Mouse (Mus musculus) cerebral cortex, adult 2 months (tissue): ENCODE measurements around the gene Sh2b3.

ENCODE experiments used
- WGBS: fragments of 180-500 bp; shearing (Covaris S2); methylation state at CpG from one replicate; pipeline ENCODE4 v1.1.7; 2018; 5-methylcytosine and 5-hydroxymethylcytosine counted together

Gene Sh2b3

DNA sequence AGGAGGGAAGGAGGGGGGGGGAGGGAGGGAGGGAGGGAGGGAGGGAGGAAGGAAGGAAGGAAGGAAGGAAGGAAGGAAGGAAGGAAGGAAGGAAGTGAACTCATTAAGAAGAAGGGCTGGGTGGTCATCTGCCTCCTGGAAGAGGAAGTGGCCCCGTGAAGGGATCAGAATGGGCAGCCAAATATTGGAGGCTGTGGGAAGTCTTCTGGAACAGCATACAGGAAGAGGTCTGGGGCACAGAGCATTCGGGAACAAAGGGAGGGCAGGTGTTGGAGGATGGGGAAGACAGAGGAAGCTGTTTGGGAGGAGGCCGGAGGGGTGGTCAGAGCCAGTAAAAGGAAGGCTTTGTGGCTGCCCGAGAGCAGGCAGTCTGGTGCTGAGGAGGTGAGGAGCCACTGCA lies 7.9 kb upstream of the Sh2b3 start:
- WGBS: 39% methylated on average over 4 of the region's 4 CpGs

DNA sequence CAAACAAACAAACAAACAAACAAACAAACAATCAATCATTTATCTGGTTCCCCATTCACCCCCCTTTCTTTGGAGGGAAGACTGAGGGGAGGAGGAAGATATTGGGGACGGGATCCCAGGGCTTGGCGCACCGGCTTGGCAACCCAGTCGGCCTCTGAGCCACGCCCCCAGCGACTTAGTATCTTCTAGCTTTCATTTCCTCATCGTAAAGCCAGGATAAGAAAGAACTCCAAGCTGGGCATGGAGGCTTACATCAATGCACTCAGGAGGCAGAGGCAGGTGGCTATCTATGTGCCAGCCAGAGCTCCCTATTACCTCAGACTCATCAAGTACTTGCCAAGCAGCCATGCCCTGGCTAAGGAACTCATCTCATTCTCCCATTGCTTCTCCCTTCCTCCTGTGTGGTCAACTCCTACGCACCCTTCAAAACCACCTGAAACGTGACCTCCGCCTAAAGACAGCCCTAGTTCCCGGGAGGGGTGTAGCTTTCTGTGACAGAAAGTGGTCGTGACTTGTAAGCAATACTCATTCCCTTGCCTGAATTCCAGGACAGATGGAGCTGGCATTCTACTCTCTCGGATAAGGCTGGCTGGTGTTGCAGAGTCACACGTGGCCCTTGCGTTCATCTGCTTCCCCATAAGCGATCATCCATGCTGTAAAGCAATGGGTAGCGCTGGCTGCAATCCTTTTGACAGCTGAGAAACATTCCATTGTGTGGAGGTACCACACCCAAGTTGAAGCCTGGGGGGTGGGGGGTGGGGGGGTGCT lies 5.9 kb upstream of the Sh2b3 start:
- WGBS: 14% methylated on average over 17 of the region's 17 CpGs

DNA sequence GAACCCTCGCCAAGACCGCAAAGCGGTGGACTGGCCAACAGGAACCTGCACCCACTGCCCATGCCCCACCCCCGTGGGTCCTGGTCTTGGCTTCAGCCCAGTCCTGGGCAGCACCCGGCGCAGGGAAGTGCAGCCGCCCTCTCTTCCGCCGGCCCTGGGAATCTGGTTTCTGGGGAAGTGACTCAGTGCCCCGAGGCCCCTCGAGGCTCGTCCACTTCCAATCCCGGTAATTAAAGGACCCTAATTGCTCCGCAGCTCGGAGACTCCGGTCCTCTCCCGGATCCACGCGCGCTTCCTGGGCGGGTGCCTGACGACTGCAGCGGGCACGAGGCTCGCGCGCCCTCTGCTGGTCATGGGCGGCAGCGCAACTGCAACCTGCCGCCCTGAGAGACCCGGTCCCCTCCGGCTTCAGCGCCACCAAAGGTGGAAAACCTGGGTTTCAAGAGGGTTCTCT lies 5.2 kb upstream of the Sh2b3 start:
- under 1% methylated on average over 33 of the region's 33 CpGs for whole genome bisulfite sequencing

DNA sequence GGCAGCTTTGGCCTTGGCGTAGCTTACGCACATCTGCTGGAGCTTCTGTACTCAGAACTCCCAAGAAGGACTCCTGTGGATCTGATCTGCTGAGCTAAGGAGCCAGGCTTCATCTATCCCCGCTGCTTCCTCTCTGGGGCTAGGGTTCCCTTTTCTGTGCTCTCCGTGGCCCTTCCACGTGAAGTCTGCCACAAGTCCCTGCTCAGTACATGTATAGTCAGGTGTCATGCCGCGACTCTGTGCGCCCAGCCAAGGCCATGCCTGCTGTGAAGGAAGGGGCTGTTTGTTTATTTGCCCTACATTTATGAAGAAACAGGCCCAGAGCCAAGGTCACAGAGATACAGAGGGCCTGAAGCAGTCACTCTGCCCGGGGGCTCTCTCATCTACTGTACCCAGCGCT lies 4.5 kb upstream of the Sh2b3 start:
- WGBS: 51% methylated on average over 10 of the region's 10 CpGs

DNA sequence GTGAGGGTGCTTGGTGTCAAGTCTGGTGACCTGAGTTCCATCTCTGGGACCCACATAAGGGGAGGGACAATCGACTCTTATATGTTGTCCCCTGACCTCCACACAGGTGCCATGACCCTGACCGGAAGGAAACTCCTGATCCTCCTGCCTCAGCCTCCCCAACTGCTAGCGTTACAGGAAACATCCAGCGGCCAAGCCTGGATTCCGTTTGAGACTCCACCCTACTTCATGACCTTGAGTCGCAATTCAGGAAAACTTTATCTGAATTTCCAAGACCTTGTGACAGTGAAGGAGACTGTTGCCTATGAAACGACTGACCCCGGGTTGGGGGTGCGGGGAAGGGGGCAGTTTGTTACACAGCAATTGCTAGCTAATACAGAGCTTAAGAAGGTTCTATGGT lies 4.1 kb upstream of the Sh2b3 start:
- WGBS: 88% methylated on average over 9 of the region's 9 CpGs

DNA sequence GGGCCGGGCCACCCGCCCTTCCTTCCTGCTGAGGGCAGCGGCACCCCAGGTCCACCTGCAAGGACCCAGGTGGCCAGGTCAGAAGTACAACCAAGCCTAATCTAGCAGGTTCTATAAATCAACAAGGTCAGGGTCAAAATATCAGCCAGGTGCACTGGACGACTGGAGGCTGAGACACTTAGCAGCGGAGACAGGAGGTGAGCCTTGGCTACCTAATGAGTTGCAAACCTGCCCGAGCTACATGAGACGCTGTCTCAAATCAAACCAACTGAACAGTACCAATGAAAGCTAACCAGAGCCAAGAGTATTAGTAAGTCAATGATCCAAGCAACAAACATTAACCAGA lies 1.7 kb upstream of the Sh2b3 start:
- 69% methylated on average over 7 of the region's 7 CpGs for WGBS

DNA sequence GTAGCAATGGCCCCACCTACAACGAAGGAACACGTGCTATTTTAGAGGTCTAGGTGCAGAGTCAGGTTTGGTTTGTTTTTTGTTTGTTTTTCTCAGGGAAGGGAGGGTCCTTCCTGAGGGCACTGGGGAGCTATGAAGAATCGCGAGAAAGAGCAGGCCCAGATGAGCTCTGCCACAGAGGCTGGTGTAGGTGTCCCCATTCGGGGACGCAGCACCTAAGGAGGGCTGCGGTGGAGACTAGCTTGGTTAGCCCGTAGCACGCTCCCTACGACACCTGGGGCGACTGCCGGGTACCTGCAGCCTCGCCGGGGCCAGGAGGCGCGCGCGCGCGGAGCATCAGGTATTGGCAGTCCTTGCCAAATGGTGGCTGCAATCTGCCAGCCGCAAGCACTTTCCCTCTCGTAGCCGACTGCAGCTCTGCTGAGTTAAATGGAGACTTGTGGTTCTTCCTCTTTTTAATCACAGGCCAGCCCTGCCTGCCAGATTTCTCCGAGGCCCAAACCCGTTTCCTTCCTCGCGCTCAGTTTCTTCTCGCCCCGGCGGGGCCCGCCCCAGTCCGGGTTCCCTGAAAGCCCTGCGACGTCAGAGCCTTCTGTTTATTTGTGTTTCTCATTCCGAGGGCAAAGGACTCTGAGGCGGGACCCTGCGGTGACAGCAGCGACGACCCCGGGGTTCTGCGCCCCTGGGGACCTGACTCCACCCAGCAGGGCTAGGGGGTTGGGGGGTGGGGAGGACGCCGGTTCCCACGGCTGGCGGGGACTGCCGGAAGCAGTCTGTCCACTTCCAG lies 1.1 kb upstream of the Sh2b3 start:
- 7% methylated on average over 46 of the region's 46 CpGs for WGBS

DNA sequence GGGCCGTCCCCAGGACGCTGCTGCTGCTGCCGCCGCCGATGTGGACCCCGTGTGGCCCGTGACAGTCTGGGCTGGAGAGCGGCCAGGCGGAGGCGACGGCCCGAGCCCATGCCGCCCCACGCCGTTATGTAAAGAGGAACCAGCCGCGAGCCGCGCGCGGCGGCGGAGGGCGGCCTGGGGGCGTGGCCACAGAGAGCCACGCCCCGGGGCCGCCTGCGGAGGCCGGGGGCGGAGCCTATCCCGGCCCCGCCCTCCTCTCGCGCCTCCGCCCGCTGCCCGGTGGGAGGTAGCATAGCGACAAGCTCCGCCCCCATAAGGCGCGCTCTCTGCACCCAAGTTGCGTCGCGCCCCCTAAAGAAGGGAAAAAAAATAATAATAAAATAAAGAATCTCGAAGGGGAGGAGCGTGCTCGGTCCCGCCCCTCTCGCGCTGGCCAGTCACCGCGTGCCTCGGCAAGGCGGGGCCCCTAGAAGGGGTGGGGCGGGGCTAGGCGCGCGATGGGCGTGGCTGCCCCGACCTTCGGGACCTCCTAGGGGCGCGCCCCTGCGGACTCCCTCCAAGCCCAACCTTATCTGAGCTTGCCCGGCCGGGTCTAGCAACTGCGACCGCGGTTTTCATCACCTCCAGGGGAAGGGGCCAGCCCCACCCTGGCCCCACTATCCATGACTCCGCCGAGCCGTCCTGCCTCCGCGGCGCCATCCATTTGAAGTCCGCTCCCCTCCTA lies 592 bp downstream of the Sh2b3 start:
- under 1% methylated on average over 75 of the region's 77 CpGs for WGBS

DNA sequence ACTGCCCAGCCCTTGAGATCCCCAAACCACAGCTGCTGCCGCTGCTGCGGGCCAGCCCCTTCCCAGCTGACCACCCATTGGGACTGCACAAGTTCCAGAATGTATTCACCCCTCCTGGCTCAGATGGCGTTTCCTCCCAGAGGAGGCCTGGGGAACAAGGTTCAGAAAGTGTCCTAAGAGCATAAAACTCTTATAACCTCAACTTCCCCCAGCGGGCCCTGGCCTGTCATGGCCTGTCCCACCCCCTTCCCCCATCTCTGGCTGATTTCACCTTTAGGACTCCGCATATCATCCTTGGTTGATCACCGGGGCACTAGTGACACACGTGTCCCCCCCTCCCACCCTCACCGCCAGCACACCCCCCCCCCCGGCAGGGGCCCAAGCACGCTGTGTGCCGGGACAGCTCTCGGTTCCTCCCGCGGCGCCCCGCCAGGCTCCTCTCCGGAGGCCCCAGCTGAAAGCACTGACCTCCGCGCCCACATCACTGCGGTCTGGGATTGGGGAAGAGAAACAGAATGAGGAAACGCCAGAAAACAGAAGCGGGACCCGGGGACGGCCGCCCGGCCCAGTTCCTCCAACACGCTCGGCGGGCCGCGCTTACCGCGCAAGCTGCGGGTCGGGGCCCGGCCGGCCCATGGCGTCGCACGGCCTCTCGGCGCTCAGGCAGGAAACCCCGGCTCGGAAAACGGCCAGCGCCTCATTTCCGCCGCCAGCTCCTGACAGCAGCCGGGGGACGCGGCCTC lies 1.3 kb downstream of the Sh2b3 start:
- WGBS: under 1% methylated on average over 51 of the region's 51 CpGs

DNA sequence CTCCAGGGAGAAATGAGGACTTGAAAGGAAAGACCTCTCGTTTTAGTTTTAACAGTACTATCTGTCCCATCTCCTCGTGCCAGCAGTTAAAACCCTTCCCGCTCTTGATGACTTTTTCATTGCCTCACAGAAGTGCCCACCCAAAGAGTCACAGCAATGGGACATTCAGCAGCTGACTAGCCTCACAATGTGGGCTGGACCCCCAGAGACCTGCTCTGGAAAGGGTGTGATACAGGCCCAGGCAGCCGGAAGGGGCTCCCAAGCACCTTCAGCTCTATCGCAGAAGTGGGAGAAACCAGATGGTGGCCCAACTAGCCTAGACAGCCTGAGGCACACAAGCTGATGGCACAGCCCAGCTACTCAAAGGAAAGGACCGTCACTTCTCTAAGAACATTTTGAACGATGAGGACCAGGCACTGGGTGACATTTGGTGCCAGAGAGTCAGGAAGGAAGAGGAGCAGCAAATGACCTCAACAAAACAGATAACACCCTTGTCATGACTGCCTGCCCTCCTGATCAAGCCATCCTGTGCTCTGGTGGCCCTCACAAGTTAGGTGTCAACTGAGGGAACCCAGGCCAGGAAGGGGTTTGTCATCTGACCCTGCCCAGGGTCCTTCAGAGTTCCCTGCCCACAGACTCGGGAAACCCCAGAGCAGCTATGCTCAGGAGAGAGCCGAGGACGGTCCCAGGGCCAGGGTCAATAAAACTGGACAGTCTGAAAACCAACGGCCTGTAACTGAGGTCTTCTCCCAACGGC lies 2.3 kb downstream of the Sh2b3 start:
- 43% methylated on average over 12 of the region's 12 CpGs for WGBS

DNA sequence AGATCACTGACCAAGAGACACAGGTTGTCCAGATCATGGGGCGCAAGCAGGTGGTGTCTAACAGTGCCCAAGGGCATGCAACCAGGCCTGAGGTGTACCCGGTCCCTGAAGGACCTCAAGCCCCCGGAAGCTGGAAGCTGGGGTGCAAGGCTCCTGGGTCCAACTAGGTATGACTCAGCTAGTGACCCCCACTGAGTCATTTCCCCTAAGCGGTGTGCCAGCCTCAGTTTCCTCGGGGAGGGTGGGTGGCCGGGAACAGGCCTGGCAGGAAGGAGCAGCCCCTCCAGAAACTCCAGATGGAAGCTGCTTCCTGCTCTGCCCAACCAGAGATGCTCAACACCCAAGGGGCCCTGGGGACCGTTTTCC lies 3.2 kb downstream of the Sh2b3 start:
- WGBS: 73% methylated on average over 7 of the region's 7 CpGs

DNA sequence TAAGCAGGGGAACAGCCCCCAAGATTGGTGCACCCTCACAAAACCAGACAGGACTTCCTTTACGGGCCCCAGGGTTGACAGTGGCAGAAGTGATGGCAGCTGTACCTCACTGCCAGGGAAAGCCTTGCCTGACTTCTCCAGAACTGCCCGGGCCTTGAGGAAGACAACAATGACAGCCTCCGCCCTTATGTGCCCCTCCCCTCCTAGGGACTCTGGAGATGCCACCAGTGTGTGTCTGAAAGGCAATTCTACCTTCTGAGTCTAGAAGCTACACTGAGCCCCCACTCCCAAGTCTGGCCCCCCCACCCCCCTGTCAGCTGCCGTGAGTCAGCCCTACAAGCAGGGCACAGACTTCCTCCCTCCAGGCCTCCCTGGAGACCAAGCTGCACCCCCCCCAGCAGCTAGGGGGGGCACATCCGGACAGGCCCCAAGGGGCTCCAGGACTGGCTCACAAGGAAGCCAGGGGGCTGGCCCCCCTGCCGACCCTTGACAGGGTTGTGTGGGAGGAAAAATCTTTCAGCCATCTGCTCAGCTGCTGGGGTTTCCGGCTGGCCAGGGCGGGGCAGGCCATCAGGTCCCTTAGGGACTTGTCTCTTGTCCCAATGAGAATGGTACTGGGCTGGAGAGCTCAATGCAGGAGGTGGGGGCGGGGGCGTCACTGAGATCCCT lies 3.7 kb downstream of the Sh2b3 start:
- WGBS: 46% methylated on average over 10 of the region's 10 CpGs

DNA sequence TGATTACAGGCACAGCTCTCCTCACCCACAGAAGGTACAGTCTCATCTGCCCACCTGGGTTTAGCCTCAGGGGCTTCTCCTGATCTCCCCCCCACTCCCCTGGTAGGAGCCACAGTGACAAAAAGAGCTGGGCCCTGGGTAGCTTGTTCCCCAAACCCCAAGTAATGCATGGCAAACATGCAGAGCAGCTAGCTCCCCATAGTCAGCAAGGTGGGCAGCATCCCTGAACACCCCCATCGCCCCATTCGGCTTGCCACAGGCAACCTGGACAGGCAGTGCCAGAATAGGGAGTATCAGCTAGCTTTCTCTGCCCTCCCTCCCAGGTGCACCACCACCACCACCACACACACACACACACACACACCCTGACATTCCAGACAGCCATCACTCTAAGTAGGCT lies 4.3 kb downstream of the Sh2b3 start:
- WGBS: 69% methylated on average over 2 of the region's 2 CpGs

DNA sequence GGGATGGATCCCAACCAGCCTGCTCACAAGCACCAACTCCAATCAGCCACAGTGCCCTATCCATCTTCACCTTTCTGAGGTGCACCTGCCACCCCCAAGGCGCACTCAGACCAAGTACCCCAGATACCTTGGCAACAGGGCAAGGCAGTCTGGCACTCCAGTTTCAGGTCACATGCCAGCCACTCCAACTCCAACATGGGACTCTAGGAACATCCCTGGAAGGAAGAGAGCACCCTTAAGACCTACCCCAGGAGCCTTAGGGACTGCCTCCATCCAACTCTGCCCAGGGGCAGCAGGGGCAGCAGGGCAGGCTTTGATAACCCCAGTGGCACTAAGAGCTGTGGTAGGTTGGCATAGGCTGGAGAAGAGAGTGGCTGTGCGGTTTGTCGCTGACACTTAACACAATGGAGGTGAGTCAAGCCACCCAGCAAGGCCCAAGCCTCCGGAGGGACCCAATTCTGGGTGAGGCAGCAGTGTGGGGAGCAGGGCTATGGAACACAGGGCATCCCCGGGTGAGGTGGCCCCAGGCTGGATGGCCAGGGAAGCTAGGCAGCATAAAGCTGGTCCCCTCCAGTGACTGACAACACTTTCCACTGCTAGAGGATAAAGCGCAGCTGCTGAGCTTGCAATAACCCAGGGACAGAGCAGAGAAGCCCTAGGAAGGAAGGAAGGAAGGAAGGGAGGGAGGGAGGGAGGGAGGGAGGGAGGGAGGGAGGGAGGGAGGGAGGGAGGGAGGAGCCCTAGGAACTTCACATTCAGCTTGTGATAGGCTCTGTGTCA lies 4.9 kb downstream of the Sh2b3 start:
- 81% methylated on average over 6 of the region's 6 CpGs for WGBS

DNA sequence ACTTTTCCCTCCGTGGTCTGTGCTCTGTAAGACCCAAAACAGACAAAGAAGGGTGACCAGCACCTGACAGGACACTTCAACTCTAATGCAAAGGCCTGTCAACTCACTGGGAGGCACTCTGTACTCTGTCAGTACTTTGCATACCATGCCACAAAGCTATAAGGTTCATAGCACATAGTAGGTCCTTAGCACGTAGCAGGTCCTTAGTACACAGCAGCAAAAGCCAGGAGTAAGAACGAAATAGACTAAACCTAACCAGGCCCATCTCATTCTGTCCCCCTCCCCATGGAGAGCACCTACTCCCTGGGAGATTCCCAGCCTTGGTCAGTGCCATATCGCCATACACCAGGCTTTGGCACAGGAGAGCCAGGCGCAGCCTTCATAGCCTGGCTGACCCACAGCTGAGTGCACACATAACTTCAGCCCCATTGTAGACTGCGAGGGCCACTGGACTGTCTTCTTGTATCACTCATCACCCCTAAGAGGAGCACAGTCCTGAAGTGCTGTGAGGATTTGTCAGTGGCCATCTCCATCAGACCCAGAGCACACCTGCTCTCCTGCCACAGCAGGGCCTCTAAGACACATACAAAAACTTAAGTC lies 6.3 kb downstream of the Sh2b3 start:
- 92% methylated on average over 6 of the region's 6 CpGs for WGBS

DNA sequence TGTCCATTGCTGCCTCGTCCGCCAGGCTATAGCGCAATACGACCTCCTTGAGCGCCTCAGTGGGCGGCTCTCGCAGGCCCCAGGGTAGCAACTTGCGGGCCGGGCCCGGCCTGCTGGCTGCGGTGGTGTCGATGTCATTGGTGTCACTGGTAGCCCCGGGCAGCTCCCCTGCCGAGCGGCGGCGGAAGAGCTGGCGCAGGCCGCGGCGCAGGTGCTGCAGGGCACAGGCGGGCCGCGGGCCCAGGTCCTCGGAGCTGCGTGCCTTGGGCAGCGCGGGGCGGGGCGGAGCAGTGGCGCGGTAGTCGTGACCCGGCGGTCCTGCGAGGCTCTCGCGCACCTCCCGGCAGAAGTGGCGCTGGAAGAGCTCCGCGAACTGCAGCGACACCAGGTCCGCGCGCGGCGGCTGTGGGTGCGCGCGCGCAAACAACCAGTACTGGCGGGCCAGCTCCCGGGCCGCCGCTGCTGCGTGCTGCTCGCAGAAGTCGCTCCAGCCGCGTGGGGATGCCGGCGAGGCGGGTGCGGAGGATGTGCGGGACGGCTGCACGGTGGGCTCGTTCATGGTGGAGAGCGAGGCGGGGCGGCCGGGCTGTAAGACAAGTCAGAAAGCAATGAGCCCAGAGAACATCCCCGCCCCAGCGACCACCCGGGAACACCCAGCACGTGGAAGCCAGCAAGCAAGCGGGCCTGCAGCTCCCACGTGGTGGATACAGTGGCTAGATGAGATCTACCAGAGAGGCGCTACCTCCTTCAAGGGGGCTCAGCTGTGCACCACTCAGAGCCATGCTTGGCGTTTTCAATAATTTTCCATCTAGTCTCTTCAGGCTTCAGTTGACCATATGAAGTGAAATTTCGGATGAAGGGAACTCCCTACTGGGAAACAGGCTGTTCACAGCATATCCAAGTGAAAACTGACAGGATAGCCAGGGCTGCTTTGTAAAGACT lies 8.7 kb downstream of the Sh2b3 start:
- WGBS: 27% methylated on average over 82 of the region's 82 CpGs

DNA sequence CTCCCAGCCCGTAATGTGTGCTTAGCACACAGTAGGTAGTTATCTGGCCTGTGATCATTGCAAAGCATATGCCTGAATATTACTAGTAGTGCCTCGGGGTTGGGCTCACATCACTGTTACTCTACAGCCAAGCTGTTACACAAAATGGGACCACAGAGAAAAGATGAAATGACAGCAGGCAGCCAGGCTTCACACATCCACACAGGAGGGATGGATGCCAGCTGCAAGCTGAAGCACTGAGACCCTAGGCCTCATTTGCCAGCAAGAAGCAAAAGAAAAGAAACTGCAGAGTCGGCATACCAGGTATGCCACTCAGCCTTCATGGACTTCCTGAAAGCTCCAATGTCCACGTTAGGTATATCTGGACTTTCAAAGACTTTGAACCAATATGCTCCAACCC lies 9.6 kb downstream of the Sh2b3 start:
- WGBS: 66% methylated on average over 4 of the region's 4 CpGs

DNA sequence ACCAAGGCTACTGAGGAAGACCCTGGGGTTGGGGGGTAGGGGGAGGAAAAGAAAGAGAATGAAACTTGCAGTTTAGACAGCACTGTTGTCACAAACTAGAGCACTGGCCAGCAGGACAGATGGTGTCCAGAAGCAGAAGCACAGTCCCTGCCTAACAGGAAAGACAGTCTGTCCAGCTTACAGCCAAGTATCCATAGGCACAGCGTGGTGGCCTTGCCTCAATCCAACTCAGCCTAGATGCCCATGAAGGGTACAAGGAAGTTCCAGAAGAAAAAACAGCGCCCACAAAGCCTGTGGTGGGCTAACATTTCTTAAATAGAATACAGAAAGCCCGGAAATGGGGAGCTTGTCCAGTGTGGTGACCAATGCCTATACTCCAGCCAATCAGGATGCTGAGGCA lies 11.8 kb downstream of the Sh2b3 start:
- 74% methylated on average over 3 of the region's 3 CpGs for whole genome bisulfite sequencing
